Mouse (Mus musculus): ENCODE measurements around the gene Fgf8.
A peak's percentile ranks its signal among the peaks of the same experiment; 100 is the strongest.

- TF ChIP-seq CTCF (IDR thresholded peaks at IDR 0.05; ENCODE audit: low read depth, low read length), result peak; percentile 51
- no peak for TF ChIP-seq EP300 (IDR thresholded peaks at IDR 0.05; ENCODE audit: insufficient read depth, low read depth, low read length)
- no peak for TF ChIP-seq POLR2A (IDR thresholded peaks at IDR 0.05; ENCODE audit: insufficient read depth, low read length)
Measured at GRCm38 (mm10) chr19:45722188-45722587, 20.5 kb downstream of the Fgf8 start.

Data from ES-Bruce4 (cell line).